Mouse (Mus musculus) megakaryocyte, embryonic 14.5 days (primary cell): Measurements from ENCODE around the gene Ehbp1.

Experiments
- FLI1 ChIP-seq: IDR thresholded peaks from 2 replicates; pipeline ENCODE4 v1.6.1; 2012; ENCODE audit warnings: low read length, inconsistent platforms, mixed read lengths
- GATA1 ChIP-seq: IDR thresholded peaks from 3 replicates; pipeline ENCODE4 v1.6.1; 2012; ENCODE audit warnings: mixed read lengths, low read length, inconsistent platforms, borderline replicate concordance

DNA sequence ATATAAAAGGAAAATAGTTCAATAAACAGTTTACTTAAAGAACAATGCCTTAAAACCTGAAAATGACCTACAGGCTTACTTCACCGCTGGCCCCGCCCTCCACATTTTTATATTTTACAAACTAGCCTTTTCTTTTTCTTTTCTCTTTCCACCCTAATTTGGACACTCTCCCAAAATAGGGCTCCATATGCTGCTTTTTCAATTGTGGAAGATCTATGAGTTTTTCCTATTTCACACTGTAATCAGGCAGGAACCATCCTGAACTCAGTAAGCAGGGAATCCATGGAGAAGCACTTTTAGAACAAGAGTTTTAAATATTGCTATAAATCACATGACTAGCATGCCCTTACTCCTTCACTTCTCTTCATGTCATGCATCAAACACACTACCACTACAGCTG, 216.9 kb downstream of the Ehbp1 start:
- TF ChIP-seq GATA1 = no peak
- TF ChIP-seq FLI1 = no peak
